Mouse (Mus musculus) embryonic facial prominence, embryonic 14.5 days (tissue): Measurements from ENCODE around the gene Igsf9b. TPM values are rescaled to one million over a fixed set of nuclear protein-coding genes. Genes with fewer than 3 reads are reported as not detected.
A peak's percentile ranks its signal among the peaks of the same experiment; 100 is the strongest.

Source experiments
- ATAC-seq: fragments of 200-750 bp; cut with Nextera tagmentation; 2 replicates; pipeline ENCODE4 v1.8.0; 2017; ENCODE audit warnings: low read depth, moderate number of reproducible peaks, moderate TSS enrichment
- DNase-seq: peaks from one replicate; pipeline ENCODE4 v3.0.0-alpha.2; 2015; ENCODE audit warnings: low spot score
- H3K27ac ChIP-seq: fragments of 300-500 bp; sonication (generic); replicated peaks from 2 replicates; pipeline ENCODE4 v1.5.1; 2014; ENCODE audit warnings: low read depth, mild to moderate bottlenecking, low read length, moderate library complexity
- H3K27me3 ChIP-seq: fragments of 300-500 bp; sonication (generic); replicated peaks from 2 replicates; pipeline ENCODE4 v1.6.1; 2014; ENCODE audit warnings: low read length; ENCODE audit not compliant: control insufficient read depth, insufficient read depth
- H3K36me3 ChIP-seq: fragments of 300-500 bp; sonication (generic); 2 replicates; pipeline ENCODE4 v1.6.1; 2014; ENCODE audit warnings: low read length, mixed read lengths; ENCODE audit not compliant: control insufficient read depth, insufficient read depth
- H3K4me1 ChIP-seq: fragments of 300-500 bp; sonication (generic); 2 replicates; pipeline ENCODE4 v1.6.1; 2014; ENCODE audit warnings: antibody characterized with exemption, low read length; ENCODE audit not compliant: control insufficient read depth, insufficient read depth
- H3K4me2 ChIP-seq: fragments of 300-500 bp; sonication (generic); 2 replicates; pipeline ENCODE4 v1.6.1; 2014; ENCODE audit warnings: low read depth, mild to moderate bottlenecking, low read length, moderate library complexity, mixed read lengths
- H3K4me3 ChIP-seq: fragments of 300-500 bp; sonication (generic); 2 replicates; pipeline ENCODE4 v1.5.1; 2014; ENCODE audit warnings: low read depth, mild to moderate bottlenecking, low read length
- H3K9ac ChIP-seq: fragments of 300-500 bp; sonication (generic); 2 replicates; pipeline ENCODE4 v1.6.1; 2014; ENCODE audit warnings: low read depth, mild to moderate bottlenecking, low read length, moderate library complexity, mixed read lengths
- H3K9me3 ChIP-seq: fragments of 300-500 bp; sonication (generic); 2 replicates; pipeline ENCODE4 v1.6.1; 2016; ENCODE audit warnings: low read length; ENCODE audit not compliant: control insufficient read depth
- WGBS: fragments of 180-500 bp; shearing (Covaris S2); extraction: QIAGEN DNeasy Blood & Tissue Kit; methylation state at CpG from one replicate; pipeline ENCODE4 v1.1.7; 2014; 5-methylcytosine and 5-hydroxymethylcytosine counted together
- polyA plus RNA-seq: library from polyadenylated mRNA; unstranded; fragments of >200 nt; fragmentation: Nextera tagmentation; extraction: Ambion mirVana; gene quantifications from 2 replicates; pipeline ENCODE4 v1.2.1, GENCODE M21; 2014

The Igsf9b gene
- polyA plus RNA-seq, 1 experiment from 2014 or later: 3.3 TPM

DNA sequence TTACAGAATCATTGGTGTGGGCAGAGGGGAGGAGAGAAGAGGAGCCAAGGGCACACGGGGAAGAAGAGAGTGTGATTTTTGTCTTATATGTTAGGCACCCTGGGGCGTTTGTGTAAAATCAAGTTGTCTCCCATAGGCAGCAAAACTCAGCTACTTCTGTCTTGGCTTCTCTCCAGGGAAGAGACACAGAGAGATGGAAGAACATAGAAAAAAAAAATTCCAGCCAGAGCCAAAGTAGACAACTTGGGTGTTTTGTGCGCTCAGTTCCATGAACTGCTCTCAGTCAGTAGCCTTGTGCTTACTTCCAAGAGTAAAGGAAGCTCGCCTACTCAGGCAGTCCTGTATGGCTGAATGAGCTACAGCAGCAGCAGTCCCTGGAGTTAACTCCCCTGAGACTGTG lies 31.4 kb downstream of the Igsf9b start:
- Histone ChIP-seq H3K4me1 (no peaks in the 10 kb centered on the region), H3K4me3 (no peak overlapping the region), H3K9ac (no peak overlapping the region), H3K4me2 (no peak overlapping the region), H3K9me3 (no peaks in the 10 kb centered on the region), H3K36me3 (no peaks in the 10 kb centered on the region), H3K27ac (no peak overlapping the region), H3K27me3 (no peaks in the 10 kb centered on the region)
- WGBS: 76% methylated on average over 4 of the region's 4 CpGs
- no peak for ATAC-seq
- peak; percentile 14 for DNase-seq

DNA sequence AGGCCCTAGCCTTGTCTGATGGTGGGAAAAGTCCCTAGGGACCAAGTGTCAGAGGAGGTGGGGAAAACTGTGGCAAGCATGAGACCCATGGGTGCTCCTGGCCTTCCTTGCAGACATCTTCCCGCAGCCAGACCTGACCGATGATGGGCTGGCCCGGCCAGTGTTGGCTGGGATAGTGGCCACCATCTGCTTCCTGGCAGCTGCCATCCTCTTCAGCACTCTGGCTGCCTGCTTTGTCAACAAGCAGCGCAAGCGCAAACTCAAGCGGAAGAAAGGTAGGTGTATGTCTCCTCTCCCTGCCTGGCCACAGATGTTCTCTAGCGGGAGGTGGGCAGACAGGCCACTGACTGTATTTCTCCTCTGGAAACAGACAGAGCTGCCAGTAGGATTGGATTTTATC lies 32.5 kb downstream of the Igsf9b start:
- no peaks in the 10 kb centered on the region for H3K36me3 ChIP-seq
- no peak overlapping the region for H3K9ac ChIP-seq
- H3K4me2 ChIP-seq: no peak overlapping the region
- DNase-seq (no peak), ATAC-seq (no peak)
- no peak overlapping the region for H3K4me3 ChIP-seq
- no peaks in the 10 kb centered on the region for H3K27me3 ChIP-seq
- no peak overlapping the region for H3K27ac ChIP-seq
- WGBS: 88% methylated on average over 7 of the region's 7 CpGs
- H3K9me3 ChIP-seq: no peaks in the 10 kb centered on the region
- no peaks in the 10 kb centered on the region for H3K4me1 ChIP-seq

DNA sequence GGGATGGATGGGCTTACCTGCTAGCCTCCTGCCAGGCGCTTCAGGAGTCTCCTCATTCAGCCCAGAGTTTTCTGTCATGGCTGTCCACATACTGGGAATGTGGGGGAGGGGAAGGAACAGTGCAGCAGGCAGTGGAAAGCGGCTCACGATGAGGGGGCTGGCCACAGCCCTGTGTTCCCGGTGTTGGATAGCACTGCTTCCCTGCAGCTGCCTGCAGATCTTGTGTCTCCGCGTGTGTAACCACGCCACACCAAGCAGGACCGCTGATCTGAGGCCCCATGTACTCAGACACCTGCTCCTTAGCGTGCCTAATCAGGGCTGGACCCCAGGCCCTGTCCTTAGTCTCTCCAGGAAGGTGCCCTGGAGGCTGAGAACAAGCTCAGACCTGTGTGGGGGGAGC lies 35.9 kb downstream of the Igsf9b start:
- no peaks in the 10 kb centered on the region for H3K4me1 ChIP-seq
- no peak overlapping the region for H3K9ac ChIP-seq
- ATAC-seq (peak; percentile 56; the same call in 1 of the 2 replicates), DNase-seq (peak; percentile 11)
- H3K4me2 ChIP-seq: no peak overlapping the region
- H3K27ac ChIP-seq: no peak overlapping the region
- WGBS: 71% methylated on average over 9 of the region's 9 CpGs
- H3K36me3 ChIP-seq: no peaks in the 10 kb centered on the region
- no peaks in the 10 kb centered on the region for H3K9me3 ChIP-seq
- H3K4me3 ChIP-seq: no peak overlapping the region
- no peaks in the 10 kb centered on the region for H3K27me3 ChIP-seq

GRCm38 (mm10) chr9:27336962-27337636 lies 38.1 kb downstream of the Igsf9b start:
- 92% methylated on average over 4 of the region's 4 CpGs for WGBS
- no peaks in the 10 kb centered on the region for H3K9me3 ChIP-seq
- no peaks in the 10 kb centered on the region for H3K4me1 ChIP-seq
- no peak overlapping the region for H3K4me3 ChIP-seq
- no peak for DNase-seq
- no peaks in the 10 kb centered on the region for H3K27me3 ChIP-seq
- H3K4me2 ChIP-seq: no peak overlapping the region
- H3K9ac ChIP-seq: no peak overlapping the region
- H3K27ac ChIP-seq: no peak overlapping the region
- H3K36me3 ChIP-seq: no peaks in the 10 kb centered on the region
- no peak for ATAC-seq

DNA sequence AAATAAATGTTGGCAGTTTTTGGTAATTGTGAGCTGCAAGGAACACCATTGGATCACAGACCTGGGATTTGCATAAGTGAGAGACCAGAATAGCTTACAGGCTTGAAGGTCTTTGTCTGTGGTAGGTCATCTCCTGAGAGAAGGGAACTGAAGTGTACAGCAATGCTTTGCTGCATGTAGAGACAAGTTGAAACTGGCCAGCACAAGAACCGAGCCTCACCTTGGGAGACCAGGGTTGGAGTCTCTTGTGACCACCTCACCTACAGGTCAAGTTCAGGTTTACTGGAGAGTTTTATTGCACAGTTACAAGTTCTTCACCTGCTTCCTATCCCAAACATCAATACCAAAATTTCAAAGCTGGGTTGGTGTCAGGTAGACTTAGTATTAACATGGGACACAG lies 40.2 kb downstream of the Igsf9b start:
- Histone ChIP-seq H3K4me2 (no peak overlapping the region), H3K27me3 (no peaks in the 10 kb centered on the region), H3K36me3 (no peaks in the 10 kb centered on the region), H3K4me1 (no peaks in the 10 kb centered on the region), H3K4me3 (no peak overlapping the region), H3K9ac (no peak overlapping the region), H3K27ac (no peak overlapping the region), H3K9me3 (no peaks in the 10 kb centered on the region)
- 71% methylated on average over 1 of the region's 1 CpGs for WGBS
- DNase-seq: no peak
- ATAC-seq: no peak

- Histone ChIP-seq H3K36me3 (no peaks in the 10 kb centered on the region), H3K4me2 (no peak overlapping the region), H3K4me3 (no peak overlapping the region), H3K9ac (no peak overlapping the region), H3K27me3 (no peaks in the 10 kb centered on the region), H3K27ac (no peak overlapping the region), H3K9me3 (no peaks in the 10 kb centered on the region), H3K4me1 (no peaks in the 10 kb centered on the region)
- ATAC-seq: no peak
- no peak for DNase-seq
- WGBS: 79% methylated on average over 11 of the region's 11 CpGs
These were observed 47.7 kb downstream of the Igsf9b start for GRCm38 (mm10) chr9:27346541-27347269.

DNA sequence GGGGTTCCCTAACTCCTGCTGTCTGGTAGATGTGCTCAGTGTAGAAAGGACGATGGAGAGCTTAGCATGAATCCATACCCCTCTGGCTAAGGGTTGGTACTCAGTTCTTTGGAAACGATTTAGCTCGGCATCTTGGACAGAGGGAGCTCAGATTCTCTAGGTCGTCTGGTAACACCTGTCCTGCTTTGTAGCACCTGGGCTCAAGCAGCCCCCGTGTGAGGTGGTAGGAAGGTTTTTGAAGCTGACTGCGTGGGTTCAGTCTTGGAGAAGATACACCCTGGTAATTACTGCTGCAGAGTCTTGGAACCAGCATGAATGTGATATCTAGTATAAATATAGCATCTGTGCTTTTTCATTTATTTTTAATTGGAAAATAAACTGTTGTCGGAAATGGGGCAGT lies 54.1 kb downstream of the Igsf9b start:
- no peaks in the 10 kb centered on the region for H3K27me3 ChIP-seq
- DNase-seq (no peak), ATAC-seq (no peak)
- H3K4me3 ChIP-seq: no peak overlapping the region
- WGBS: 79% methylated on average over 7 of the region's 7 CpGs
- no peaks in the 10 kb centered on the region for H3K36me3 ChIP-seq
- no peak overlapping the region for H3K9ac ChIP-seq
- H3K4me2 ChIP-seq: no peak overlapping the region
- no peaks in the 10 kb centered on the region for H3K4me1 ChIP-seq
- no peaks in the 10 kb centered on the region for H3K9me3 ChIP-seq
- H3K27ac ChIP-seq: no peak overlapping the region

DNA sequence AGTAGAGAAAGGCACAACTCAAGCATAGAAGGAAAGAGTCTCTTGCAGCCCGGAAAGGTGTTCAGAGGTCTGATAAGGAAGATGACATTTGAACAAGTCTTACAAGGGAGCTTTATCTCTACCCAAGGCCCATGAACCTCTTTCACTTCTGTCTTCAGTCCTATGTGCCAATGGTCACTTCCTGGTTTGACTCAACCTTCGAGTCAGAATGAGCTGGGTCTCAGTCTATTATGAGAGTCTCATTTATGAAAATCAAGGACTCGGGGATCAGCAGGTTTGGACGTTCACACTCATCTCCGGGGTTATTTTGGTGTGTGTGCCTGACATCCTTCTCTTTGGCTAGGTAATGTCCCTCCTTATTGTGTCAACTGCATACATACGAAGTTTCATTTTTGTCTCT lies 58.9 kb downstream of the Igsf9b start:
- Histone ChIP-seq H3K4me2 (no peak overlapping the region), H3K36me3 (no peaks in the 10 kb centered on the region), H3K27me3 (no peaks in the 10 kb centered on the region), H3K9ac (no peak overlapping the region), H3K27ac (no peak overlapping the region), H3K9me3 (no peaks in the 10 kb centered on the region), H3K4me1 (no peaks in the 10 kb centered on the region), H3K4me3 (no peak overlapping the region)
- ATAC-seq (no peak), DNase-seq (no peak)
- WGBS: 89% methylated on average over 6 of the region's 6 CpGs

DNA sequence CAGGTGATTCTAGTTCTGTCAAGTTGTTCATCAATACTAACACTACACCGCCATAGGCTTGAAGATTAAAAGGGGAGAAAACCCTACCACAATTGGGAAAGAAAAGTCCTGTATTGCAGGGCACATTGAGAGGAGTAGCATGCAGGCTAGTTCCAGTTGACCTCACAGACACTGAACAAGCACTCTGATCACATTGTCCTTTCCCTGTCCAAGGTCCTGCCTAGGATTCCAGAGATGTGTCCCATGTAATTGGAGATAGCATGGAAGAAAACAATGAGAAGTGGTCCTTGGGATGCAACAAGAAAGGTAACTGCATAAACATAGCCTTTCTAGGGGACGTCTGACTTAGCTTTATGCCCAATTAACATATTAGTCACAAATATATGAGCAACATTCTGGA lies 68.2 kb downstream of the Igsf9b start:
- WGBS: 59% methylated on average over 2 of the region's 2 CpGs
- no peak for ATAC-seq
- no peaks in the 10 kb centered on the region for H3K9me3 ChIP-seq
- DNase-seq: peak; percentile 30
- no peak overlapping the region for H3K27ac ChIP-seq
- no peak overlapping the region for H3K4me3 ChIP-seq
- no peaks in the 10 kb centered on the region for H3K36me3 ChIP-seq
- H3K4me1 ChIP-seq: no peaks in the 10 kb centered on the region
- no peaks in the 10 kb centered on the region for H3K27me3 ChIP-seq
- H3K4me2 ChIP-seq: no peak overlapping the region
- no peak overlapping the region for H3K9ac ChIP-seq
